Mouse (Mus musculus) adrenal gland, adult 8-10 months (tissue): ENCODE results near the gene Copb1. TPM values are rescaled to one million over a fixed set of nuclear protein-coding genes. Genes with fewer than 3 reads are reported as not detected.
A peak's percentile ranks its signal among the peaks of the same experiment; 100 is the strongest.
"Not testable (repeated sequence)": the region's sequence is repeated elsewhere in the genome, so short reads cannot be mapped to it uniquely, and the experiment has no call there.

Experiments used
- DNase-seq: peaks from one replicate; pipeline ENCODE4 v3.0.0; 2022
- total RNA-seq, 4 experiments: library from RNA; stranded (reverse); gene quantifications; 2 replicates each; pipeline ENCODE4 v1.2.4; 2022

Copb1 gene
- total RNA-seq, 4 experiments from 2014 or later: 115 to 138 (median 117) TPM

DNA sequence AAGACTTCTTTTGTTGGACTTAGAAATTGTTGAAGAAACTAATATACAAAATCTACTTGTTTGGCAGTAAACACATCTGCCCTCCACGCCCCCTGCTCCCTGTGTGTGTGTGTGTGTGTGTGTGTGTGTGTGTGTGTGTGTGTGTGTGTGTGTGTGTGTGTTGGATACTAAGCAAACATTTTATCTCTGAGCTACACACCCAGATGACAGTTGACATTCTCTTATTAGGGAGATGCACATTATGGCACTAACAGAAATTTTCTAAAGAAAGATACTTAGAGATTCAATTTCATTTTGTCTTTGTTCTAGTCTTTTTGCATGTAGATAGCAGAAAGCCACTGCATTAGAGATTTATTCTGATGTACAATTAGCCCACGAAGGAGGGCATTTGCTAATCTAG lies 37.6 kb downstream of the Copb1 start:
- DNase-seq: no peak

GRCm38 (mm10) chr7:114214385-114214784 lies 40.1 kb downstream of the Copb1 start:
- DNase-seq: no peak

- DNase-seq: no peak
Measured at GRCm38 (mm10) chr7:114213537-114213936, 41.0 kb downstream of the Copb1 start.

DNA sequence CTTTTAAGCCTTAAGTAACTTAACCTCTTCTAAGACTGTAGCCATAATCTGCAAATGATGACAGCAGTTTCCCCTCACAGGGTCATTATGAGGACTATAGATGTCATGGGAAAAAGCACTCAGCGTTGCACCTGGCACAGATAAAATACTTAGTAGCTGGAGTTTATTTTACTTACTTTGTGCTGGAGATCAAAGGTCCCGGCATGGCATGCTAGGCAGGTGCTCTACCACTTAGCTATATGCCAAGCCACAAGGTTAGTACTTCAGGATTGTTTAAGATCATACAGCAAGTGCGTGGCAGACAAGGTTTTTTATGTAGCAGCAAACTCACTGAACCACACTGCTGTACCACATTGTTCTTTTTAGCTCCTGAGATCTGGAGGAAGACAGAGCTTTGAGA lies 43.9 kb downstream of the Copb1 start:
- no peak for DNase-seq

- no peak for DNase-seq
Measured at GRCm38 (mm10) chr7:114209841-114210240, 44.7 kb downstream of the Copb1 start.

GRCm38 (mm10) chr7:114203491-114204359 lies 50.8 kb downstream of the Copb1 start:
- DNase-seq: no peak

GRCm38 (mm10) chr7:114202972-114203404 lies 51.5 kb downstream of the Copb1 start:
- no peak for DNase-seq

DNA sequence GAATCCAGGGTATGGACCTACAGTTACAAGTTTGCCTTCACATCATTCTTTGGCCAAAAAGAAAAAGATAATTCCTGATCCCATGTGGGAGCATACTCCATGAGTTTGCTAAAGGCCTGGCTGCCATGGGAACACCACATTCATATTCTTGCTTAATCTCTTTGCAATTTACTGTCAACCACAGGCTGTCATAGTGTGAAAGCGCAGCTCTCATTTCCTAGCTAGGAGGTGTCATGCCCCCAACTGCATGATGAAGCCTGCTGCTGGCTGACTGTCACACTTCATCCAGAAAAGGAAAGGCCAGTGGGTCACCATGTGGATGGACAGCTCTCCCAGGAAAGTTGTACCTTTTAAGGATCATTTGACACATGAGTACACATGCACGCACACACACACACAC lies 53.9 kb downstream of the Copb1 start:
- DNase-seq: no peak

- no peak for DNase-seq
Measured at GRCm38 (mm10) chr7:114199428-114200110, 54.9 kb downstream of the Copb1 start.

- DNase-seq: no peak
Measured at GRCm38 (mm10) chr7:114198252-114198651, 56.3 kb downstream of the Copb1 start.

DNA sequence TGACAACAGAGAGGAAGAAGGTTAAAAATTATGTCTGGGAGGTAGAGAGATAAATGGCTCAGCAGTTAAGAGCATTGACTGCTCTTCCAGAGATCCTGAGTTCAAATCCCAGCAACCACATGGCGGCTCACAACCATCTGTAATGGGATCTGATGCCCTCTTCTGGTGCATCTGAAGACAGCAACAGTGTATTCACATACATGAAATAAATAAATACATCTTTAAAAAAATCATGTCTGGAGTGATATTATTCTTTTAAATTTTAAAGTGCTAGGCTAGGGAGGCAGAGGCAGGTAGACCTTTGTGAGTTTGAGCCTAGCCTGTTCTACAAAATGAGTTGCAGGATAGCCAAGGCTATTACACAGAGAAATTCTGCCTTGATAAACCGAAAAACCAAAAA lies 57.9 kb downstream of the Copb1 start:
- not testable (repeated sequence) for DNase-seq

DNA sequence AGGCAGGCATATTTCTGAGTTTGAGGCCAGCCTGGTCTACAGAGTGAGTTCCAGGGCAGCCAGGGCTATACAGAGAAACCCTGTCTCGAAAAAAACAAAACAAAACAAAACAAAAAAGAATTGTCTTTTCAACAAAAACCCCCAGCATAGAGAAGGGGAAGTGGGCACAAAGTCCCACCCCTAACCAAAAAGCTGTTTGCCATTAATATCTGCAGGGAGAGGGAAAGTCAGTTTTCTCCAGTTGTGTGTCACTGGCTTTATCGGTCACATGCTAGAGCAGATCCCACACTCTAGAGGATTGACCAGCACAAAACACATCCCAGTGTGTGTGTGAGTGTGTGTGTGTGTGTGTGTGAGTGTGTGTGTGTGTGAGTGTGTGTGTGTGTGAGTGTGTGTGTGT lies 59.7 kb downstream of the Copb1 start:
- DNase-seq: not testable (repeated sequence)

DNA sequence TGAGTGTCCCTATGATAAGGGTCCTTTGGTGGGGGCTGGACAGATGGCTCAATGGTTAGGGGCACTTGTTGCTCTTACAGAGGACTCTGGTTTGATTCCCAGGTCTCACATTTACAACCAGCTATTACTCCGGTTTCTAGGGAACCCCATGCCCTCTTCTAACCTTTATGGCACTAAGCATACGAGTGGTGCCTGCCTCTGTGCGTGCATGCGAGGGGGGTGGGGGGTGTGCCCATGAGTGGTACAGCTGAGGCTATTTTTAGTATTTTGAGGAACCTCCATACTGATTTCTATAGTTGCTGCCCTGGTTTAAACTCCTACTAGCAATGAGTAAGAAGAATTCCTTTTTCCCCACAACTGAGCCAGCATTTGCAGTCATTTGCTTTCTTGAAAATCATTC lies 60.3 kb downstream of the Copb1 start:
- no peak for DNase-seq

DNA sequence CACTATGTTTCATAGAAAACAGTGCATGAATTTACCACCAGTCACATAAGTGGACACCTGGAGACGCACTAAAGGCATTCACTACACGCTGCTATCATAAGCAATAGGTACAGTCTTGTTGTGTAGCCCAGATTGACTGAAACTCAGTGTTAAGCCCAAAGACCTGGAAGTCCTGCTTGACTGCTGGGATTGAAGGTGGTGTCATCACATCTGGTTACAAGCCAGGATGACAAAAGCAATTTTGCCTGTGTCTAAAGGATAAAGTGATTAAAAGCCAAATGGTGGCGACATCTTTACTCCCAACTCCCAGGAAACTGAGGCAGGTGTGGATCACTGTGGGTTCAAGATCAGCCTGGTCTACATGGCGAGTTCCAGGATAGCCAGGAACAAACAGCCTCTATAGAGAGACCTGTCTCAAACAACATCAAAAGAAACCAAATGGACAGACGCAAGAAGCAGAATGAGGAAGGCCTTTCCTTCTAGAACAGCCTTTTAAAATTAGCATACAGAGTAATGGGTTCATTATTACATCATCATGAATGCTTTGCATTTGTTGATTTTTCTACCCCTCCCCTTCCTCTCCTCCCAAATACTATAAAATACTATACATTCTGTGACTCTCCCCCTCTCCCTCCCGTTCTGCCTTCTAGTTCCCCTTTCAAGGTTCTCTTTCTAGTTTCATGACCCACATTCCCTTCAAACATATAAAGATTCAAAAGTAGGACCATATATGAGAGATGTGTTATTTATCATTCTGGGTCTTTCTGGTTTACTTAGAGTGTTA lies 61.0 kb downstream of the Copb1 start:
- no peak for DNase-seq

- DNase-seq: no peak
Measured at GRCm38 (mm10) chr7:114192581-114192980, 61.9 kb downstream of the Copb1 start.

GRCm38 (mm10) chr7:114183416-114183815 lies 71.1 kb downstream of the Copb1 start:
- no peak for DNase-seq

DNA sequence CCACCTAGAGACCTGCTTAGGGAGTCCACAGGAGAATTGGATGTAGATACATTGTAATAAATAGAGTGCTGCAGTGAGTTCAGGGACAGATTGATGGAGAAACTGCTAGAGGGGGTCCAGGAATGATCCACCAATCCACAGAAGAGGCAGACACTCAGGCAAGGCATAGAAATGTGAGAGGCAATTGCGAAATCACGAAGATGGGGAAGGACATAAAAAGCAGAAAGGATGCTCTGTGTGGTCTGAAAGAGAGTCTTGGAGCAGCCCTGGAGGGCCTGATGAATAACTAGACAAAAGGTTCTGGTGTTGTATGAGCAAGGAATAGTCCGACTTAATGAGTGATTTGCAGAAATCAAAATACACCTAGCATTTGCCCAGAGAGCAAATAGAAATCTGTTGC lies 71.8 kb downstream of the Copb1 start:
- DNase-seq: no peak

DNA sequence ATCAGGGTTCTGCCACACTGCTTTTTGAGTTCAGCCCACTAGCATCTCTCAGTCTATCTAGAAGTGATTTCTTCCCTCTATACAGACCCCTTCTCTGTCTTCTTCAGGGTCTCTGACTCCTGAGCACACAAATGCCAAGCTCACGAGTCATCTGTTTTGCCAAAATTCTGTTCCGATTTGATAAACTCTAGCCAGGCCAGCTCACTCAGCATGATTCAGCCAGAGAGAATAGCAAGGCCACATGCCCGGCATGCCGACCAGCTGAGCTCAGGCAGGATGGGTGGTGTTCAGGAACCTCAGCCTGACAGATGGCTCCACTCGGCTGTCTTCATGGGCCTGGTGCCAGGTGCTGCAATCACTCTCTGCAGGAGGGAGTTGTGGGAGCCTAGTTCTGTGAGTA lies 73.1 kb downstream of the Copb1 start:
- DNase-seq: peak; percentile 96

DNA sequence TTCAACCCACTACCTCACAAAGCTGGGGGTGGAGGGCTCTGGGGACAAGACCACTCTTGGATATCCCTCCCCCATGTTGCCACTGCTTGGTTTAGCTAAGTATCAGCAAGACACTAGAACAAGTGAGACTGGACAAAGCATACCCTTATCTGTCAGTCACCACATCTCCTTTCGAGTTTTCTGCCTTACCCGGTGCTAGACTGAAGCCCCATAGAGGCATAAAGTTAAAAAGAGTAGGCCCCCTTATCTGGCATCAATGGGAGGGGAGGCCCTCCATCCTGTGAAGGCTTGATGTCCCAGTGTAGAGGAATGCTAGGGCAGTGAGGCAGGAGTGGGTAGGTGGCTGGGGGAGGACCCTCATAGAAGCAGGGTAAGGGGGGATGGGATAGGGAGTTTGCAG lies 77.9 kb downstream of the Copb1 start:
- DNase-seq: no peak

- DNase-seq: no peak
Measured at GRCm38 (mm10) chr7:114171354-114172097, 83.0 kb downstream of the Copb1 start.

DNA sequence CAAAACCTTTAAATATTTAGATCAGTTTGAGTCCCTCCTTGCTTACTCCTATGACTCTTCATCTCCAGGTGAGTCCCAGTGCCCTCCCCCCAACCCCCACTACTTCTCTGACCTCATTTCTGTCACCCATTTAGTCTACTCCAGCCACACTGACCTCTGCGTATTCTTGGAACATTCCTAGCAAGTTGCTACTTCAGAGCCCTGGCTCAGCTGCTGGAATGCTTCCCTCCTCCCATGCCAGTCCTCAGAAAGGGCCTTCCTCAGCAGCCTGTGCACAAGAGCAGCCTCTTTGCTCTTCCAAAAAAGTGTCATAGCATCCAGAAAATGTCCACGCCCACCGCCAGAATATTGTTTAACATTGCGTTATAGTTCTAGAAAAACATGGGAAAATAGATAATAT lies 84.5 kb downstream of the Copb1 start:
- DNase-seq: no peak

DNA sequence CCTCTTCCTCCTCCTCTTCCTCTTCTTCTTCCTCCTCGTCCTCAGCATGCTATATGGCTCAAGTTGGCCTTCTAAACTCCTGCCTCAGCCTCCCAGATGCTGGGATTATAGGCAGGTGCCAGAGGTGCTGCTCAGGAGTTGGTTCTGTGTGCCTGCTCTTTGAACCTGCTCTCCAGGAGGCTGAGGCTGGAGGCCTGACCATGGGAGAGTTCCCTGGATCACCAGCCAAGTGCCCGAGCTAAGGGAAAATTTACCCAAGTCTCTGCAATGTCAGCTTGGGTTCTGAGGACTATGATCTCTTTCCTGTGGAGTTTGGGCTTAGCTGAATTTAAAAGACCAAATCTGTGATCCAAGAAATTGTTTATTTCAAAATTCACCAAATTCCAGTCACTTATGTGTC lies 85.1 kb downstream of the Copb1 start:
- DNase-seq: no peak
